Mouse (Mus musculus): ENCODE measurements around the gene Taf3. TPM values are rescaled to one million over a fixed set of nuclear protein-coding genes. Genes with fewer than 3 reads are reported as not detected.

Gene Taf3
- polyA plus RNA-seq, 2 experiments from 2014 or later = 13.6 to 15.6 TPM

GRCm38 (mm10) chr2:9875220-9875619, 173.2 kb downstream of the Taf3 start:
- no peak for ATAC-seq

GRCm38 (mm10) chr2:9874467-9875219, 173.8 kb downstream of the Taf3 start:
- no peak for ATAC-seq

- no peak for ATAC-seq
Observed at GRCm38 (mm10) chr2:9873757-9874156, 174.6 kb downstream of the Taf3 start.

GRCm38 (mm10) chr2:9872682-9873081, 175.7 kb downstream of the Taf3 start:
- peak; percentile 16 for ATAC-seq

- no peak for ATAC-seq
Observed at GRCm38 (mm10) chr2:9871798-9872197, 176.6 kb downstream of the Taf3 start.

- peak; percentile 25 for ATAC-seq
Observed at GRCm38 (mm10) chr2:9871141-9871716, 177.2 kb downstream of the Taf3 start.

- ATAC-seq = peak; percentile 59
Observed at GRCm38 (mm10) chr2:9867092-9867825, 181.1 kb downstream of the Taf3 start.

Other genes with a start within 250 kb of the Taf3 start
- gene 4930412O13Rik, start 167.3 kb downstream of the Taf3 start, polyA plus RNA-seq (2017; shearing (Covaris generic)) = under 1 TPM in 1 of 2 experiments, not detected in 1; 0.87 TPM
- 1 to 10 TPM in 1 of 2 experiments, not detected in 1; 2.0 TPM for gene 9230102O04Rik, start 159.1 kb downstream of the Taf3 start, polyA plus RNA-seq (2017; shearing (Covaris generic))
- 100 to 1,000 TPM; 120 to 138 TPM for gene Gata3, start 158.6 kb downstream of the Taf3 start, polyA plus RNA-seq (2017; shearing (Covaris generic))
- 100 to 1,000 TPM; 659 to 745 TPM for gene Atp5c1, start 31.9 kb upstream of the Taf3 start, polyA plus RNA-seq (2017; shearing (Covaris generic))
- 10 to 100 TPM; 28.1 to 34.7 TPM for gene Kin, start 32.0 kb upstream of the Taf3 start, polyA plus RNA-seq (2017; shearing (Covaris generic))
- gene Itih2, start 82.8 kb upstream of the Taf3 start, polyA plus RNA-seq (2017; shearing (Covaris generic)) = not detected
- gene Itih5, start 105.0 kb upstream of the Taf3 start, polyA plus RNA-seq (2017; shearing (Covaris generic)) = 10 to 100 TPM in 1 of 2 experiments, 1 to 10 TPM in 1; 9.0 to 15.4 TPM